Mouse (Mus musculus): ENCODE measurements around the gene Fam71f2. TPM values are rescaled to one million over a fixed set of nuclear protein-coding genes. Genes with fewer than 3 reads are reported as not detected.

The Fam71f2 gene
- total and polyA plus RNA-seq, 3 experiments, result 0.84 TPM; not detected in 2

GRCm38 (mm10) chr6:29313690-29314202, 34.4 kb downstream of the Fam71f2 start:
- no peaks in the 10 kb centered on the region for H3K36me3 ChIP-seq (ENCODE audit: control insufficient read depth in 1 of 2, insufficient read depth in 2 of 2, low read length in 2 of 2)
- peaks cover 3 to 5% of the 10 kb centered on the region in 2 experiments for H3K27me3 ChIP-seq (ENCODE audit: control insufficient read depth in 1 of 2, insufficient read depth in 2 of 2, low read length in 2 of 2)
- no peaks in the 10 kb centered on the region for H3K4me1 ChIP-seq (ENCODE audit: control insufficient read depth in 1 of 2, insufficient read depth in 2 of 2, low read length in 2 of 2)
- H3K79me2 ChIP-seq (ENCODE audit: control insufficient read depth, insufficient read depth, low read length, poor library complexity), result no peaks in the 10 kb centered on the region
- H3K9me3 ChIP-seq (replicated peaks; ENCODE audit: insufficient read depth, low read length), result no peaks in the 10 kb centered on the region
- no peak overlapping the region for H3K4me3 ChIP-seq (ENCODE audit: control insufficient read depth in 1 of 2, insufficient read depth in 1 of 2, low read depth in 2 of 2, low read length in 2 of 2)
- no peak overlapping the region for H3K9ac ChIP-seq (ENCODE audit: control insufficient read depth, low read depth, low read length, poor library complexity, severe bottlenecking)
- TF ChIP-seq BHLHE40 (IDR thresholded peaks at IDR 0.05; ENCODE audit: borderline replicate concordance, low read depth, low read length), result no peak
- no peak for TF ChIP-seq SIN3A (IDR thresholded peaks at IDR 0.05; ENCODE audit: low read length)
- TF ChIP-seq NELFE (IDR thresholded peaks at IDR 0.05; ENCODE audit: low read depth, low read length), result no peak
- TF ChIP-seq TBP (IDR thresholded peaks at IDR 0.05; ENCODE audit: low read depth, low read length), result no peak
- no peak for TF ChIP-seq HCFC1 (IDR thresholded peaks at IDR 0.05; ENCODE audit: low read depth, low read length)
- no peak for TF ChIP-seq TCF12 (IDR thresholded peaks at IDR 0.05; ENCODE audit: low read depth, low read length)
- no peak for TF ChIP-seq CTCF (IDR thresholded peaks at IDR 0.05 in 2 of 3, conservative IDR thresholded peaks at IDR 0.05 in 1 of 3; ENCODE audit: control insufficient read depth in 1 of 3, insufficient read depth in 1 of 3, low read depth in 2 of 3, low read length in 3 of 3, poor library complexity in 1 of 3, severe bottlenecking in 1 of 3)
- no peak for TF ChIP-seq ETS1 (IDR thresholded peaks at IDR 0.05; ENCODE audit: low read depth, low read length)
- TF ChIP-seq MXI1 (IDR thresholded peaks at IDR 0.05; ENCODE audit: low read depth, low read length), result no peak
- no peak for TF ChIP-seq TAL1 (IDR thresholded peaks at IDR 0.05; ENCODE audit: low read length)
- no peak for TF ChIP-seq SMC3 (IDR thresholded peaks at IDR 0.05; ENCODE audit: low read depth, low read length)
- no peak for TF ChIP-seq UBTF (IDR thresholded peaks at IDR 0.05; ENCODE audit: borderline replicate concordance, insufficient read depth, low read depth, low read length)
- TF ChIP-seq KAT2A (conservative IDR thresholded peaks at IDR 0.05; ENCODE audit: low read depth, low read length), result no peak
- TF ChIP-seq MEF2A (IDR thresholded peaks at IDR 0.05; ENCODE audit: extremely low read depth, insufficient replicate concordance, low read depth, low read length, poor library complexity, severe bottlenecking), result no peak
- TF ChIP-seq NRF1 (IDR thresholded peaks at IDR 0.05; ENCODE audit: insufficient read depth, low read depth, low read length, poor library complexity, severe bottlenecking), result no peak
- DNase-seq (ENCODE audit: low read depth, low spot score), result no peak
- H3K27ac ChIP-seq (ENCODE audit: control insufficient read depth, low read depth, low read length), result no peak overlapping the region

GRCm38 (mm10) chr6:29317286-29317685, 37.9 kb downstream of the Fam71f2 start:
- peaks cover 3 to 5% of the 10 kb centered on the region in 2 experiments for H3K27me3 ChIP-seq (ENCODE audit: control insufficient read depth in 1 of 2, insufficient read depth in 2 of 2, low read length in 2 of 2)
- no peaks in the 10 kb centered on the region for H3K9me3 ChIP-seq (replicated peaks; ENCODE audit: insufficient read depth, low read length)
- H3K79me2 ChIP-seq (ENCODE audit: control insufficient read depth, insufficient read depth, low read length, poor library complexity), result no peaks in the 10 kb centered on the region
- H3K4me3 ChIP-seq (ENCODE audit: control insufficient read depth in 1 of 2, insufficient read depth in 1 of 2, low read depth in 2 of 2, low read length in 2 of 2), result no peak overlapping the region
- no peaks in the 10 kb centered on the region for H3K36me3 ChIP-seq (ENCODE audit: control insufficient read depth in 1 of 2, insufficient read depth in 2 of 2, low read length in 2 of 2)
- DNase-seq (ENCODE audit: low read depth, low spot score), result no peak
- no peak overlapping the region for H3K9ac ChIP-seq (ENCODE audit: control insufficient read depth, low read depth, low read length, poor library complexity, severe bottlenecking)
- TF ChIP-seq USF1 (IDR thresholded peaks at IDR 0.05; ENCODE audit: low read depth, low read length), result no peak
- no peak for TF ChIP-seq NRF1 (IDR thresholded peaks at IDR 0.05; ENCODE audit: insufficient read depth, low read depth, low read length, poor library complexity, severe bottlenecking)
- no peak for TF ChIP-seq MYC (IDR thresholded peaks at IDR 0.05; ENCODE audit: low read depth, low read length)
- no peak for TF ChIP-seq ELF1 (IDR thresholded peaks at IDR 0.05; ENCODE audit: low read depth, low read length)
- no peak for TF ChIP-seq TBP (IDR thresholded peaks at IDR 0.05; ENCODE audit: low read depth, low read length)
- TF ChIP-seq ZC3H11A (IDR thresholded peaks at IDR 0.05; ENCODE audit: low read depth, low read length), result no peak
- no peak for TF ChIP-seq ZNF384 (IDR thresholded peaks at IDR 0.05; ENCODE audit: low read depth, low read length)
- no peak for TF ChIP-seq ZKSCAN1 (IDR thresholded peaks at IDR 0.05; ENCODE audit: low read depth, low read length)
- no peak for TF ChIP-seq GABPA (IDR thresholded peaks at IDR 0.05; ENCODE audit: low read depth, low read length)
- TF ChIP-seq TAL1 (IDR thresholded peaks at IDR 0.05; ENCODE audit: low read length), result no peak
- no peak for TF ChIP-seq E2F4 (IDR thresholded peaks at IDR 0.05; ENCODE audit: borderline replicate concordance, low read depth, low read length)
- no peak for TF ChIP-seq MAZ (IDR thresholded peaks at IDR 0.05; ENCODE audit: low read depth, low read length)
- TF ChIP-seq CTCF (IDR thresholded peaks at IDR 0.05 in 2 of 3, conservative IDR thresholded peaks at IDR 0.05 in 1 of 3; ENCODE audit: control insufficient read depth in 1 of 3, insufficient read depth in 1 of 3, low read depth in 2 of 3, low read length in 3 of 3, poor library complexity in 1 of 3, severe bottlenecking in 1 of 3), result no peak
- TF ChIP-seq CHD2 (IDR thresholded peaks at IDR 0.05; ENCODE audit: low read length), result no peak
- no peak for TF ChIP-seq MYB (IDR thresholded peaks at IDR 0.05; ENCODE audit: low read depth, low read length)
- TF ChIP-seq SIN3A (IDR thresholded peaks at IDR 0.05; ENCODE audit: low read length), result no peak
- no peak for TF ChIP-seq MAFK (IDR thresholded peaks at IDR 0.05; ENCODE audit: borderline replicate concordance, low read depth, low read length)
- TF ChIP-seq UBTF (IDR thresholded peaks at IDR 0.05; ENCODE audit: borderline replicate concordance, insufficient read depth, low read depth, low read length), result no peak
- TF ChIP-seq MEF2A (IDR thresholded peaks at IDR 0.05; ENCODE audit: extremely low read depth, insufficient replicate concordance, low read depth, low read length, poor library complexity, severe bottlenecking), result no peak
- H3K4me1 ChIP-seq (ENCODE audit: control insufficient read depth in 1 of 2, insufficient read depth in 2 of 2, low read length in 2 of 2), result peaks cover 0 to 2% of the 10 kb centered on the region in 2 experiments; a peak in 1 of 4 replicates
- H3K27ac ChIP-seq (ENCODE audit: control insufficient read depth, low read depth, low read length), result no peak overlapping the region
